Mouse (Mus musculus): ENCODE data around the gene 1700016K19Rik.

1700016K19Rik gene

GRCm38 (mm10) chr11:76035182-76035581 is 35.5 kb downstream of the 1700016K19Rik start:
- DNase-seq, result no peak

DNA sequence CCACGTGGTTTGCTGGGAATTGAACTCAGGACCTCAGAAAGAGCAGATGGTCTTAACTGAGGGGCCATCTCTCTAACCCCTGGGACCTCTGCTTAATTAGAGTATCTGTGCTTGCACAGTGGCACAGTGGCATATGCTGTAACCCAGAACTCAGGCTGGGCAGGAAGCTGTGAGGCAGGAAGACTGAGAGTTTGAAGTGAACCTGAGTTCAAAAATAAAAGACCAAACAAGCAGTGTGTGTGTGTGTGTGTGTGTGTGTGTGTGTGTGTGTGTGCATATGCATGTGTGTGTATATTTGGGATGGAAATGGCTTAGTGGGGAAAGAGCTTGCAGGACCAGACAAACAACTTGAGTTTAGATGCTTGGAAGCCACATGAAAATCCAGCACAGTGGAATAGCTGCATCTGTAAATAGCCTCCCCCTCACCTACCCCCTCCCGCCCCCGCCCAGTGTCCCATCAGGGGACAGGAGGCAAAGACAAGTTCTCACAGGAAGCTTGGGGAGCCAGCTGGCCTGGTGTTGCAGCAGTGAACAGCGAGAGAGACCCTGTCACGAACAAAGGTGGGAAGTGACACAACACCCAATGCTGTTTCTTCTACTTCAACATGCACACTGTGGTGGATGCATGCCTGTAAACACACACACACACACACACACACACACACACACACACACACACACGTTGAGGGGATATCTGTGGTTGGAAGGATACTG is 38.0 kb downstream of the 1700016K19Rik start:
- DNase-seq, result no peak

GRCm38 (mm10) chr11:76039271-76040053 is 39.8 kb downstream of the 1700016K19Rik start:
- no peak for DNase-seq

- no peak for DNase-seq
Observed at GRCm38 (mm10) chr11:76040106-76040505, 40.4 kb downstream of the 1700016K19Rik start.

DNA sequence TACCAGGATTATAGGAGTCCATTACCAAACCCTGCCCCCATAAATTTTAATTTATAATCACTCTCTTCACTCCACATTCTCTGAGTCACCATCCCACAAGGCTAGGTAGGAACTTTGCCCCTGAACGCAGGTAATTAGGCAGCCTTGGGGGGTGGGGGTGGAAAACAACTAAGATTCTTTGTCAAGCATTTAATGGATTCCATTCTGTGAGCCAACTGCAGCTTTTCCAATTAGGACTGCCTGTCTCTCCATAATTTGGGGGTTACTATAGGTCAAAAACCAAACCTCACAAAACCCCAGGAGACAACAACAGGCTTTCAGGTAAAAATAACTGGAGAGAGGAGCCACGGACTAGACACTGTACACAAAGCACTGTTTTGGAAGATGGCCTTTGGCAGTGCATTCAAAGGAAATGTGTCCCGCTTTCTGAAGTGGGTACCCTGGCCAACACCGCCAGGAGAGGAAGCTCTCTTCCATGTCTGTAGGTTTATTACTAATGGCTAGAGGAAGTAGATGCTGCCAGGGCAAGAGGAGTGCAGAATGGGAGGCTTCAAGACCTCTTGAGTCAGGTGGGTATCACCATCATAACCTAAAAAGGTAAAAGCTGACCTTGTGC is 41.2 kb downstream of the 1700016K19Rik start:
- no peak for DNase-seq

GRCm38 (mm10) chr11:76042041-76042638 is 42.4 kb downstream of the 1700016K19Rik start:
- no peak for DNase-seq

DNA sequence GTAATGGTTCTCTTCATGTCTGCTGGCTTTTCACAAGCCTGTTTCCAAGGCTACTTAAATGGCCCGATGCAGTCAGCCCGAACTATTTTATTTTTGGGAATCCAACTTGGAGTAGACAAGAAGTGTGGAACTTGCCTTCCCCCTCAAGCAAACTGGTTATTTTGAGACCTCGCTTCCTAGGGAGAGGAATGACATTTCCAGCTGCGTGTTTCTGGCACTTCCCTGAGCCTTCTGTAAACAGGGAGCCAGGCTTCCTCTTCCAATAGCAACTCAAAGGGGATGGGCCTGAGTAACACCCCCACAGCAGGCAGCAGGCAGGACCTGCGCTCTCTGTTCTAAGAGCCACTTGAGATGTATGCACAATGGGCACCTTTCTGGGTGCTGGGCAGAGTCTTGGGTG is 43.2 kb downstream of the 1700016K19Rik start:
- DNase-seq, result no peak

- no peak for DNase-seq
Observed at GRCm38 (mm10) chr11:76044468-76044867, 44.8 kb downstream of the 1700016K19Rik start.

GRCm38 (mm10) chr11:76045367-76045766 is 45.7 kb downstream of the 1700016K19Rik start:
- DNase-seq, result no peak

DNA sequence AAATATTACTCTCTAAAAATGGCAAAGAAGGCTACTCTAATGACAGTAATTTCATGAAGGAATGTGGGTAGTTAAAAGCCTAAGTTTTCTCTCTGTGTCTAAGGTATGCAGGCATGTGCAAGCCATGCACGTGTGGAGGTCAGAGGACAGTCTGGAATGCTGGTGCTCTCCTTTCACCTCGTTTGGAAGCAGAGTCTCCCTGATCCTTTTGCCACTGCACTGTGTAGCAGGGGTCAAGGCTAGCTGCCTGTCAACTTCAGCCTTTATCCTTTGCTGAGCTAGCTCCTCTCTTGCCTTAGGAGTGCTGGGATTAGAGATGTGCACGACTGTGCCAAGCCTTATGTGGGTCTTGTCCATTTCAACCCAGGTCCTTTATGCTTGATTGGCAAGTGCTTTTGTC is 50.8 kb downstream of the 1700016K19Rik start:
- no peak for DNase-seq

DNA sequence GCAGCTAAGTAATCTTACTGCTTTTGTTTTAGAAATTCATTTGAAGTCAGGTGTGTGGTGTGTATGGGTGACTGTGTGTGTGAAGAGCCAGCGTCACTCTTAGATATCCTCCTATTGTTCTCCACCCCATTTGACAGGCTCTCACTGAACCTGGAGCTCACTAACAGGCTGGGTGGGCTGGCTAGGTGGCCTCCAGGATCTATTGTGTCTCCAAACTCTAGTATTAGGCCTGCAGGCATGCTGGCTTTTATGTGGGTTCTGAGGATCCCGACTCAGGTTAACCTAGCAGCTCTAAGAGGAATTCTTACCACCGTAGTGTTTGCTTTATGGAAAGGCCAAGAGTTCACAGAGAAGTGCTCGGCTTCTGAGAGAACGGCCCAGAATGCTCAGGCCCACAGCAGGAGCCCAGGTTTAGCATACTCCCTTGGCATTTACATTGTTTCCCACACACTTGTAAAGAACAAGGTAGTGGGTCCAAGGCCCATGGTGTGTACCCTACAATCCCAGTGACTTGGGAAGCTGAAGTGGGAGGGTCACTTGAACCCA is 51.3 kb downstream of the 1700016K19Rik start:
- no peak for DNase-seq

DNA sequence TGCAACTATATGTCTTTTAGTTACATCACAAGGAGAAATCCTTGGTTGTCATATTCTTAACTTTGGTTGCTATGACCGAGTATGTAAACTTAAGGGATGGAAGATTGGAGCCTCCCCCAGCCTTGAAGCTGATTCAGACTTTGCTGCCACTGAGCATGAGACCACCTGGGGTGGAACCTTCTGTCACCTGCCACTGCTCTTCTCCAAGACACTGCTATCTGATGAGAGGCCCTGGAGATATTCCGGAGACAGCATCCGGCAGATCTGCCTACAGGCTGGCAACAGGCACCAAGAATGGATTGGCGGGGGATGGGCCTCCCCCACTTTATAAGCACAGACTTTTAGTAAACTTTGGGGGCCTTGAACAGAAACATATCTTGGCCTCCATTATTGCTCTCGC is 52.8 kb downstream of the 1700016K19Rik start:
- no peak for DNase-seq

All from B cell, adult 2 months (primary cell).